20 mouse cellular contexts compared by ENCODE assay signal in the genomic region with DNA sequence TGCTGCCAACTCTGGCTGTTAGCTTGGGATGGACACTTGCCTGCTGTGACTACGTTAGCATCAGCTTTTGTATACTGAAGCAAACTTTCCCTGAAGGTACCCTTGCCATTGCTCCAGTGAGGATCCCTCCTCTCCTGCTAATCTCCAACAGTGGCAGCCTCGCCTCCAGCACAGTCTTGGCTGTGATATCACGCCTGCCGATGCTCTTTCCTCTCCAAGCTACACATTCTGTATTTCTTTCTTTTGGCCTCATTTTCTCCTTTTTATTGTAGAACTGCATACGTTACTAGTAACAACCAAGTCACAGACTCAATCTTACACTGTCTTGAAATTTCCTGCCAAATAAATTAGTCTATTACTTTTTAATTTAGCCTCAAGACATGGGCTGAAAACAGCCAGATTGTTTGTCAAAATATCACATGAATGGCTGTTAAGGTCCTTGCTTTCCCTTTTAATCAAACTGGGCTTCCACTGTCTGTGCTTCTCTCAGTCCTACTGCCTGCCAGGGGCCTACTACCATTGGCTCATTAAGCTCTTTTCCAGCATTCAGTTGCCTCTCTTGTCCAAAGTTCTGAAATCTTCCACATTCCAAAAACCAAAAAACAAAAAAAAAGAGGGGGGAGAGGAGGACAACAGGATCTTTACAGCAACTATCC. TPM values are rescaled to one million over a fixed set of nuclear protein-coding genes. Genes with fewer than 3 reads are reported as not detected.
DNase-seq lines count a peak whose midpoint lies in the region; ATAC-seq lines count a peak whose summit lies in the region.
"Had no signal": no experiment of that assay in that cellular context is flagged by ENCODE, and none has a peak within 500 bp of the region (broad histone marks: within the 10 kb centered on the region; RNA-seq: fewer than 3 reads in every experiment).

No protein-coding gene starts in this region.

- H3K9ac ChIP-seq in forebrain, embryonic 16.5 days (replicated peaks; ENCODE audit: low read depth, low read length), result no peak overlapping the region
- H3K9ac ChIP-seq in forebrain, embryonic 11.5 days (ENCODE audit: low read length), result no peak overlapping the region
- H3K9ac ChIP-seq in hindbrain, embryonic 13.5 days, result no peak overlapping the region
- no peak overlapping the region for H3K9ac ChIP-seq in hindbrain, embryonic 12.5 days
- H3K9ac ChIP-seq in lung, embryonic 16.5 days (ENCODE audit: low read length), result no peak overlapping the region
- H3K9ac ChIP-seq: heart, embryonic 15.5 days; hindbrain, embryonic 15.5 days had no signal

- WGBS in forebrain, embryonic 16.5 days, result 51% methylated on average over 5 of the region's 5 CpGs
- WGBS in forebrain, embryonic 11.5 days, result 93% methylated on average over 5 of the region's 5 CpGs
- WGBS in hindbrain, embryonic 13.5 days, result 87% methylated on average over 5 of the region's 5 CpGs
- WGBS in hindbrain, embryonic 12.5 days, result 90% methylated on average over 5 of the region's 5 CpGs
- WGBS in lung, embryonic 16.5 days, result 80% methylated on average over 5 of the region's 5 CpGs

- no peak overlapping the region for H3K4me2 ChIP-seq in forebrain, embryonic 16.5 days (ENCODE audit: low read length)
- no peak overlapping the region for H3K4me2 ChIP-seq in forebrain, embryonic 11.5 days (ENCODE audit: low read depth, low read length, severe bottlenecking)
- no peak overlapping the region for H3K4me2 ChIP-seq in hindbrain, embryonic 13.5 days
- no peak overlapping the region for H3K4me2 ChIP-seq in hindbrain, embryonic 12.5 days (replicated peaks)
- no peak overlapping the region for H3K4me2 ChIP-seq in lung, embryonic 16.5 days (ENCODE audit: low read depth, low read length)
- H3K4me2 ChIP-seq: heart, embryonic 11.5 days; heart, embryonic 15.5 days; hindbrain, embryonic 15.5 days had no signal

- DNase-seq in forebrain, embryonic 11.5 days (ENCODE audit: low spot score), result no peak
- DNase-seq in lung, postnatal 4 days, result no peak
- DNase-seq in embryo, embryonic 11 days, result no peak
- DNase-seq: adrenal gland, adult 8-10 months; adrenal gland, postnatal 36 days; cerebellum, adult 11 months; cerebellum, adult 9-10 months; cerebellum, postnatal 36 days; heart, adult 2 months; heart, postnatal 14 days; kidney, adult 2 months had no signal

- H3K4me3 ChIP-seq in forebrain, embryonic 16.5 days (replicated peaks; ENCODE audit: low read length), result no peak overlapping the region
- no peak overlapping the region for H3K4me3 ChIP-seq in forebrain, embryonic 11.5 days (ENCODE audit: low read depth, low read length)
- H3K4me3 ChIP-seq in hindbrain, embryonic 13.5 days, result no peak overlapping the region
- H3K4me3 ChIP-seq in hindbrain, embryonic 12.5 days, result no peak overlapping the region
- H3K4me3 ChIP-seq in lung, embryonic 16.5 days (ENCODE audit: low read length), result no peak overlapping the region
- H3K4me3 ChIP-seq: embryonic facial prominence, embryonic 10.5 days; heart, adult 2 months; heart, embryonic 15.5 days; hindbrain, embryonic 15.5 days had no signal

- no peaks in the 10 kb centered on the region for H3K9me3 ChIP-seq in forebrain, embryonic 16.5 days (ENCODE audit: control insufficient read depth, low read length)
- no peaks in the 10 kb centered on the region for H3K9me3 ChIP-seq in forebrain, embryonic 11.5 days (ENCODE audit: control insufficient read depth, low read length)
- no peaks in the 10 kb centered on the region for H3K9me3 ChIP-seq in hindbrain, embryonic 13.5 days
- no peaks in the 10 kb centered on the region for H3K9me3 ChIP-seq in hindbrain, embryonic 12.5 days (replicated peaks)
- H3K9me3 ChIP-seq in lung, embryonic 16.5 days (ENCODE audit: control insufficient read depth, low read length), result no peaks in the 10 kb centered on the region
- H3K9me3 ChIP-seq: embryonic facial prominence, embryonic 10.5 days; heart, embryonic 15.5 days; hindbrain, embryonic 15.5 days had no signal

- no peaks in the 10 kb centered on the region for H3K27me3 ChIP-seq in forebrain, embryonic 16.5 days (replicated peaks; ENCODE audit: control insufficient read depth, insufficient read depth, low read length)
- no peaks in the 10 kb centered on the region for H3K27me3 ChIP-seq in forebrain, embryonic 11.5 days (ENCODE audit: control insufficient read depth, insufficient read depth, low read length)
- H3K27me3 ChIP-seq in hindbrain, embryonic 13.5 days, result no peaks in the 10 kb centered on the region
- no peaks in the 10 kb centered on the region for H3K27me3 ChIP-seq in hindbrain, embryonic 12.5 days
- H3K27me3 ChIP-seq in lung, embryonic 16.5 days (ENCODE audit: control insufficient read depth, insufficient read depth, low read depth, low read length), result no peaks in the 10 kb centered on the region
- H3K27me3 ChIP-seq: heart, embryonic 15.5 days; hindbrain, embryonic 15.5 days had no signal

- H3K27ac ChIP-seq in forebrain, embryonic 16.5 days (ENCODE audit: low read length), result no peak overlapping the region
- no peak overlapping the region for H3K27ac ChIP-seq in forebrain, embryonic 11.5 days (ENCODE audit: low read depth, low read length)
- H3K27ac ChIP-seq in hindbrain, embryonic 13.5 days, result peak overlapping the region; percentile 13; the same call in 1 of the 2 replicates
- no peak overlapping the region for H3K27ac ChIP-seq in hindbrain, embryonic 12.5 days
- H3K27ac ChIP-seq in lung, embryonic 16.5 days (ENCODE audit: low read length), result 0 out of 2 replicates have a peak overlapping the region, but pooled peaks have one; percentile 6
- H3K27ac ChIP-seq: embryonic facial prominence, embryonic 10.5 days; heart, adult 2 months; heart, embryonic 15.5 days; hindbrain, embryonic 15.5 days had no signal

- H3K36me3 ChIP-seq in forebrain, embryonic 16.5 days (ENCODE audit: control insufficient read depth, insufficient read depth), result no peaks in the 10 kb centered on the region
- no peaks in the 10 kb centered on the region for H3K36me3 ChIP-seq in forebrain, embryonic 11.5 days (ENCODE audit: control insufficient read depth, insufficient read depth, low read length)
- no peaks in the 10 kb centered on the region for H3K36me3 ChIP-seq in hindbrain, embryonic 13.5 days
- no peaks in the 10 kb centered on the region for H3K36me3 ChIP-seq in hindbrain, embryonic 12.5 days
- H3K36me3 ChIP-seq in lung, embryonic 16.5 days (ENCODE audit: control insufficient read depth, insufficient read depth, low read length), result no peaks in the 10 kb centered on the region
- H3K36me3 ChIP-seq: heart, embryonic 15.5 days; hindbrain, embryonic 15.5 days had no signal

- H3K4me1 ChIP-seq in forebrain, embryonic 16.5 days (replicated peaks; ENCODE audit: control insufficient read depth, insufficient read depth, low read length), result peaks cover 17% of the 10 kb centered on the region
- no peaks in the 10 kb centered on the region for H3K4me1 ChIP-seq in forebrain, embryonic 11.5 days (replicated peaks; ENCODE audit: control insufficient read depth, insufficient read depth, low read length)
- H3K4me1 ChIP-seq in hindbrain, embryonic 13.5 days (replicated peaks), result peaks cover 10% of the 10 kb centered on the region
- H3K4me1 ChIP-seq in hindbrain, embryonic 12.5 days, result peaks cover 5% of the 10 kb centered on the region; the same call in 1 of the 2 replicates
- H3K4me1 ChIP-seq in lung, embryonic 16.5 days (replicated peaks; ENCODE audit: control insufficient read depth, insufficient read depth, low read length), result peaks cover 29% of the 10 kb centered on the region
- H3K4me1 ChIP-seq: embryonic facial prominence, embryonic 10.5 days; hindbrain, embryonic 15.5 days had no signal

- ATAC-seq in forebrain, embryonic 16.5 days, result peak; percentile 57
- ATAC-seq in forebrain, embryonic 11.5 days (replicated peaks; ENCODE audit: low FRiP score), result no peak
- ATAC-seq in hindbrain, embryonic 13.5 days (ENCODE audit: low FRiP score), result no peak
- ATAC-seq in hindbrain, embryonic 12.5 days (ENCODE audit: low FRiP score), result no peak
- no peak for ATAC-seq in lung, embryonic 16.5 days (ENCODE audit: low read depth)
- ATAC-seq: intestine, embryonic 16.5 days had no signal

RNA-seq across cellular contexts. Expression of gene Igf2bp3, which starts 58.5 kb away (rescaled TPM):
- polyA plus RNA-seq in forebrain, embryonic 16.5 days (2015; fragmentation: Nextera tagmentation; extraction: Ambion mirVana), result 34.1 and 39.0 TPM in 2 replicates
- 121 and 132 TPM in 2 replicates for polyA plus RNA-seq in forebrain, embryonic 11.5 days (2014; fragmentation: Nextera tagmentation; extraction: Ambion mirVana)
- polyA plus RNA-seq in hindbrain, embryonic 13.5 days (2015; fragmentation: Nextera tagmentation; extraction: Ambion mirVana), result 43.7 and 45.0 TPM in 2 replicates
- polyA plus RNA-seq in hindbrain, embryonic 12.5 days (2016; fragmentation: Nextera tagmentation; extraction: Ambion mirVana), result 95.3 and 100 TPM in 2 replicates
- polyA plus RNA-seq in lung, embryonic 16.5 days (2015; fragmentation: Nextera tagmentation; extraction: Ambion mirVana), result 37.5 and 41.0 TPM in 2 replicates
- polyA plus RNA-seq: heart, adult 2 months had no signal

Comparison
In these comparisons a context has a peak if more than half of its experiments do, and no peak if none do; other contexts are left out.
1. H3K27ac ChIP-seq: peak in hindbrain, embryonic 13.5 days (single experiment) and lung, embryonic 16.5 days (single experiment); none in forebrain, embryonic 16.5 days (single experiment), forebrain, embryonic 11.5 days (single experiment) and hindbrain, embryonic 12.5 days (single experiment).